Mouse (Mus musculus): ENCODE results near the gene Shc2. TPM values are rescaled to one million over a fixed set of nuclear protein-coding genes. Genes with fewer than 3 reads are reported as not detected.
A peak's percentile ranks its signal among the peaks of the same experiment; 100 is the strongest.

The Shc2 gene
- total RNA-seq, 2 experiments from 2014 or later = 49.8 to 50.3 TPM

DNA sequence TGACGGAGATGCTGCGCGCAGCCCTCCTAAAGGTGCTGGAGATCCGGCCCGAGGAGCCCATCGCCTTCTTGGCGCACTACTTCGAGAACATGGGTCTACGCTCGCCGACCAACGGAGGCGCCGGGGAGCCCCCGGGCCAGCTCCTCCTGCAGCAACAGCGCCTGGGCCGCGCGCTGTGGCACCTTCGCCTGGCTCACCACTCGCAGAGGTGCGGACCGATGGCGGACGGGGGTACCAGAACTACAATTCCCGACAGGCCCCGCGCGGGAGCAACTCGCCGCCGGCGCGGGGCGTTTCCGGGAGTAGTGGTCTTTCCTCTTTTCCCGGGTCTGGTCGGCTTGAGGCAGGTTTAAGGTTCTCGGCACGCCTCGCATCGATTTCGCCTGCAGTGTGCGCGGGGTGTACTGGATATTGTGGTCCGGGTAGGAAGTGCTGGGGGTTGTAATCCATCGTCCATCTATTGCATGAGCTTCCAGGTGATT, 31.9 kb upstream of the Shc2 start:
- peak; percentile 77 to 82 for DNase-seq (ENCODE audit: low spot score in 2 of 2)
- intact Hi-C loops (cut with DNase I) = loop anchor here (2.0 kb wide), 1 partner anchor 75 kb away; no protein-coding TSS in a partner anchor

DNA sequence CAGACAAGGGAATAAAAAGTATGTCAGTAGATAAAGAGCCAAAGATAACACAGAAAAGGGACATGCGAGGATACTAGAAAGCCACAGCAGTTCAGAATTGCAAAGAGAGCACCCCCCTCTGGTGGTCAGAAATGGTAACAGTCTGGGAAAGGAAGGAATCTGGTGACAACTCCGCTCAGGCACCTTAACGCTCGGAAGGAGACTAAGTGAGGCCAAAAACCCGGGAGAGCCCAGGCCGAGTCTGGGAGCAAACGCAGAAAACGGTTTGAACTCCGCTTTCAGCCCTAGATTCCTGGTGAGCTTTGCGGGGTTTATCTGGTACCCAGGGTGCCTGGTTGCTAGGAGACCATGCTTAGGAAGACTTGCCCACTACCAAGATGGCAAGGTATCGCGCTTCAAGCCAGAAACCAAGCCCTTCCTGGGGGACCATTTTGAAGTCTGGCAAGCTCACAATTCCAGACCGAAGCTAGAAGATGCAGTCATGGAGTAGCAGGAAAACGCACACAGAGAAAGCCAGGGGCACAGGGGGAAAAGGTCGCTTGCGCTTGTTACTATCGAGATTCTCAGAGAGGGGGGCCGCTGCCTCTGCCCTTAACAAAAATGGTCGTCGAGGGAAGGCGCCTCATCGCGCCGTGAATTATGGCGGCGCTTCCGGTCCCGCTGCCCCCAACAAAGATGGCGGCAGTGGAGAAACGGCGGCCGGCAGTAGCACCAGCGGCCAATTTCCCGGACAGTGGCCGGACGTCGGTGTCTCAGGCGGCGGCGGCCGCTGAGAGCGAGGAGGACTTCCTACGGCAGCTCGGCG, 31.3 kb upstream of the Shc2 start, which contains the start of gene Tpgs1:
TSS of gene Tpgs1 (plus strand) at position 599 of the 805 bp plus-strand sequence.
- intact Hi-C loops (cut with DNase I) = loop anchor here (2.0 kb wide), 1 partner anchor 74 kb away; no protein-coding TSS in a partner anchor
- peak; percentile 93 to 96 for DNase-seq (ENCODE audit: low spot score in 2 of 2)

DNA sequence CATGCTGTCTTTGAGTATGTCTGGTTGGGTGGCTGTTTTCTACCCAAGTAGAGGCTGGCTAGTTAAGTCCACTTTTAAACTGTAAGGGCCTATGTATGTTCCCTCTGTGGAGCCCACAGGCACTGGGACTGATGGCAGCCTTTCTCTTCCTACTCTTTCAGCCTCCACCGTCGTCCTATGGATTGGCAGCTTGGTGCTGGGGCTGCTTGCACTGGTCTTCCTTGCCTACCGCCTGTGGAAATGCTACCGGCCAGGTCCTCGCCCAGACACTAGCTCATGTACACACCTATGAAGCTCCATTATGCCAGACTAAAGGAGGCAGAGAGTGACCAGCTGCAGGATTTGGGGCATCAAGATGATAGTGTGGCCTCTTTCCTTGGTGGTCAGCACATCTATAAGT, 30.4 kb upstream of the Shc2 start:
- no peak for DNase-seq (ENCODE audit: low spot score in 2 of 2)
- intact Hi-C loops (cut with DNase I) = loop anchor here (2.0 kb wide), 1 partner anchor 73 kb away; no protein-coding TSS in a partner anchor

DNA sequence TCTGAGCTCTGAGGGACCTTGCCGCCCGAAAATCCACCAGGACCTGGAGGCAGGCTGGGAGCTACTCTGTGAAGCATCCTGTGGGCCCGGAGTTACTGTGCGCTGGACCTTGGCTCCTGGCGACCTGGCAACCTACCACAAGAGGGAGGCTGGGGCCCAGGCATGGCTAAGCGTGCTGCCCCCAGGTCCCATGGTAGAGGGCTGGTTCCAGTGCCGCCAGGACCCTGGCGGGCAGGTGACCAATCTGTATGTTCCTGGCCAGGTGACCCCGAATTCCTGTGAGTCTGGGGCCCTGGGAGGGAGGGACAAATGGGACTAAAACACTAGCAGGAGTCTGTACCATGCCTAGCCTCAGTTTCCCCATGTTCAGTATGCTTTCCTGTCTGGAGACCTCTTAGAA, 28.8 kb upstream of the Shc2 start:
- no peak for DNase-seq (ENCODE audit: low spot score in 2 of 2)
- intact Hi-C loops (cut with DNase I) = no loop called here

DNA sequence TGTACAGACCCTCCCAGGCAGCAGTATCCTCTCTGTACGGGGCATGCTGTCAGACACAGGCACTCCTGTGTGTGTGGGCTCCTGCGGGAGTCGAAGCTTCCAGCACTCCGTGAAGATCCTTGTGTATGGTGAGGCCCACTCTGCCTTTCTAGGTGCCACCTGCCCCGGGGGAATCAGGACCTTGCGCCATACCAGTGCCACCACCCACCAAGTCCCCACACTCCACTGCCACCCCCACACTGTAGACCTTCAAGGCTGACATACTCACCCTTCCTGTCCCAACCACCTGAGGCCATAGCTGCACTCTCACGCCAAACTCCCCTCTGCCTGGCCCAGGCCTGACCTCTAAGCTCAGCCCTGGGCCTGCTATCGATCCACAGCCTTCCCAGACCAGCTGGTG, 27.3 kb upstream of the Shc2 start:
- no peak for DNase-seq (ENCODE audit: low spot score in 2 of 2)
- intact Hi-C loops (cut with DNase I) = no loop called here

DNA sequence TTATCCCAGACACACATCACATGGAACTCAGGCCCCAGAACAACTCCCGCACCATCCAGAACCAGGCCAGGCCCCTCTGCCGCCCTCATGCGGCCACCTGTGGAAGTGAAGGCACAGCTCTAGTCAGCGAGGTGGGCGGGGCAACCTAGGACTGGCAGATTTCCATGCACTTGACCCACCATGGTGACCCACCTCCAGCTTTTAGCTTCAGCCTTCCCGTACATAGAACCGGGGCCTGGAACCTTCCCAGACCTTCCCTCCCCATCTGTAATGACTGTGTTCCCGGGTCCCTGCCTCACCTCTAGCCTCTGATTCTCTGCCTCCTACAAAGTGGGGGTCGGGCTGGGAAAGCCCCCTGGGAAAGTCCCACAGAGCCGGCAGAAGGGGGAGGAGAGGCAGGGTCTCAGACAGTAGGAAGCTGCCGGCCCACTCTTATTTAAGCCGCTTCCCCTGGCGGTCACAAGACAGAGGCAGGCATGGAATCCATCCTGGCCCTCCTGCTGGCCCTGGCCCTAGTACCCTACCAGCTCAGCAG, 26.5 kb upstream of the Shc2 start, which contains the start of gene Madcam1:
TSS of gene Madcam1 (plus strand) at position 429 of the 535 bp plus-strand sequence.
- intact Hi-C loops (cut with DNase I) = no loop called here
- peak; percentile 69 to 78 for DNase-seq (ENCODE audit: low spot score in 2 of 2)

DNA sequence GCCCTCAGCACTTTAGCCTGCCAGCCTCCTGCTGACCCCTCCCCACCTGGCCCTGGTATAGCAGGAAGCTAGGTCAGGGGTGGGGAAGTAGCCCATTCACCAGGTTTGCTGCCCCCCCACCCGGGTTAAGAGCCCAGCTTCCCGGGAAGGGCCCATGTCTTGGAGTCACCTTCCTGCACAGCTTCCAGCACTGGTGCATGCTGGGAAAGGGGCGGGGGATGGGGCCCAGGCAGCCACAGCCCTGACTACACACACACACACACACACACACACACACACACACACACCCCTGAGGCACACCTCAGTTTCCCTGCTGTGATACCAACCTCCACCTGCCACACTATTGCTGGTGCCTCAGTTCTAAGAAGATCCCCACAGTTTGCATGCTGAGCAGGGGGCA, 24.1 kb upstream of the Shc2 start:
- no peak for DNase-seq (ENCODE audit: low spot score in 2 of 2)
- intact Hi-C loops (cut with DNase I) = no loop called here

DNA sequence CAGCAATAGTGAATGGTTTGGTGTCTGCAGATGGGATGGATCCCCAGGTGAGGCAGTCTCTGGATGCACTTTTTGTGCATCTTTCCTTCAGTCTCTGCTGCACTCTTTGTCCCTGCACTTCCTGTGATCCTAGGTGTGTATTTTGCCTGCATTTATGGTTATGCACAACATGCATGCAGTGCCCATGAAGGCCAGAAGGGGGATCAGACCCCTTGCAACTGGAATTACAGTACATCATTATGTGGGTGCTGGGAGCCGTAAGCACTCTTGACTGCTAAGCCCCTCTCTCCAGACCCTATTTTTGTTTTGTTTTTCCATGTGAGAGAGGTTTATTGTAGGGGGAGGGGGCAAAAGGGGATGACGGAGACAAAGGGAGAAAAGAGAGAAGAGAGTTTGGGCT, 22.6 kb upstream of the Shc2 start:
- intact Hi-C loops (cut with DNase I) = no loop called here
- no peak for DNase-seq (ENCODE audit: low spot score in 2 of 2)

DNA sequence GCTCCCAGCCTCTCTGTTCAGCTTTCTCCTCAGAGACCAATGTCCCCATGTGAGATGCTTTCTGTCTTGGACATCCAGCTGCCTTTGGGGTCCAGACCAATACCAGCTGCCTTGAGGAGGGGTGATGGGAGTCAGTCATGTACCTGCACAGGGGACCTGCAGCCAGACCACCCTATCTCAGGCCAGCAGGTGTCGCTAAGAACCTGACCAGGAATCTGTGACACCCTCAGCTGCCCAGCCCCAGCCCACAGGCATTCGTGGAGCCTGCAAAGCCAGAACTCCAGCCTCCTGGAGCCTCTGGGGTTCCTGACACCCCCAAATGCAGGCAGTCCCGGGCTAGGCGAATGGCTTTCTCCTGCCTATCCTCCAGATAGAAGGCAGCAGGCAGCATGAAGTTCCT, 21.1 kb upstream of the Shc2 start:
- intact Hi-C loops (cut with DNase I) = no loop called here
- DNase-seq (ENCODE audit: low spot score in 2 of 2) = no peak

DNA sequence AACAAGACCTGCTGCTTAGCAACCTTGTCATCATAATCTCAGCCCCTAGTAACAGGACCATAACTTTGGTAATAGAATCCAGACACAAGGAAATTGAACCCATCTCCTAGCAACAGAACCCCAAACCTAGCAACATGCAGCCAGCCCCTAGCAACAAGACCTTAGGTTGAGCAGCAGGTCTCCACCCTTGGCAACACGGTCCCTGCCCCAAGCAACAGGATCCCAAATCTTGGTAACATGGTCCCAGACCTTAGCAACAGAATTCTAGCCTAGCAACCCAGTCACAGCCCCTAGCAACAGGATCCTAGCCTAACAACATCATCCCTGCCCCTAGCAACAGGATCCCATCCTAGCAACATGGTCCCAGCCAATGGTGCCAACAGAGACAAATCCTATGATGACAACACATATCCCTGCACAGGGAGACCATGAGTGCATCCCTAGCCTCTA, 17.3 kb upstream of the Shc2 start:
- peak; percentile 54 to 80 for DNase-seq (ENCODE audit: low spot score in 2 of 2)
- intact Hi-C loops (cut with DNase I) = no loop called here

DNA sequence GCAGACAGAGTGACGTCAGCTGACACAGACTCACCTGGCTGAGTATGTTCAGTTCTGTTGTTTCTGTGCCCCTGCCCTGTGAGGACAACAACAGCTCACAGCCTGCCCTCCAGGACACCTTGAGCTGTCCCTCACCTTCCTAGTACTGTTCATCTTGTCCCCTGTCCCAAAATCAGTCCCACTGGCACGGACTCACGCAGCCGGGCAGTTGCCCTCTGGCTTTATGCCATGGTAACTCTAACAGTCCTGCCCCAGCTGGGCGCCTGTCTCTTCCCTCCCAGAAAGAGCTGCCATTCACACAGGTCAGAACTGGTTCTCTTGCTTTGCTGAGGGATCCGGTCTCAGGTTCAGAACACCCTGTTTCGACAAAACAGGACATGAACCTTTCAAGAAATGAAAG, 15.1 kb upstream of the Shc2 start:
- intact Hi-C loops (cut with DNase I) = no loop called here
- DNase-seq (ENCODE audit: low spot score in 2 of 2) = no peak

DNA sequence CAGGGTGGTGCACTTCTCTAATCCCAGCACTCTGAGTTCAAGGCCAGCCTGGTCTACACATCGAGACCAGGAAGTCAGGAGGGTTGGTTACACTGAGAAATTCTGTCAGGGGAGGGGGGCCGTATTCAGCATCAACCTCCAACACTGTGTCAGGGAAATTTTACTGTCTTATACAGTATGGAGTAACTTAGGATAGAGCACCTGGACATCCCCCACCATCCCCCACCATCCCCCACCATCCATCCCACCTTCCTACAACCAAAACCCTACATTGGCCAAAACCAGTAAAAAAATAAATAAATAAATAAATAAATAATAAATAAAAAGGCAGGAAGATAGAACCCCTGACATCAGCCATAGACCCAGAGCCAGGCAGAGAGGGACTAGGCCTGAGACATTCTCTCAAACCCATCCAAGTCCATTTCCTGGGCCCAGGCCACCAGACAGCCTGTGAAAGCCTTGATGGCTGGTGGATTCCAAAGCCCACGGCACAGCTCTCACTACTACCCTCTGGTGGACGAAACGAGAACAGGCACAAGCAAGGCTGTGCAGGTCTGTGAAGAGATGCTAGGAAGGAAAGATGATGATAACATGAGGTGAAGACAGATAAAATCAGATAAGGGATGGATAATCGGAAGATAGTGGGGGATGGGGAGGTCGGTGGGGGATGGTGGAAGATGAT, 11.5 kb upstream of the Shc2 start:
- intact Hi-C loops (cut with DNase I) = loop anchor here (1.0 kb wide), 1 partner anchor 54 kb away; no protein-coding TSS in a partner anchor
- peak; percentile 87 to 91 for DNase-seq (ENCODE audit: low spot score in 2 of 2)

DNA sequence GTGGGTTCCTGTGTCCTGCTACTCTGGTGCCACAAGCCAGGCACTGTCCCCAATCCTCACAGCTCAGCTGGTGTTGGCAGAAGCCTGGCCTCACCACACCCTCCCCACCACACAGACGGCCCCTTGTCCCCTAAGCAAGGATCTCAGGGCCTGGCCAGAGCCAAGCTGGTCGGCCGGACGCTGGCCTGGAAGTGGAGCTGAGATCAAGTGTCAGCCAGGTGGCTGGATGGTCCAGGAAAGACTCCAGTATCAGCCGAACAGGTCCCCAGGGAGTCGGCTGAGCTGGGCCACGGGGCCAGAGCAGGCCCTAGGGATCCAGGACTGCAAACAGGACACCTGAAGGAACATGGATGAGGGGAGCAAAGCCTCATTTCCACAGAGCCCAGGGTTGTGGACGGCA, 8.0 kb upstream of the Shc2 start, which contains the start of gene Odf3l2:
TSS of gene Odf3l2 (minus strand) at position 28 of the 400 bp plus-strand sequence.
- no peak for DNase-seq (ENCODE audit: low spot score in 2 of 2)
- intact Hi-C loops (cut with DNase I) = no loop called here

DNA sequence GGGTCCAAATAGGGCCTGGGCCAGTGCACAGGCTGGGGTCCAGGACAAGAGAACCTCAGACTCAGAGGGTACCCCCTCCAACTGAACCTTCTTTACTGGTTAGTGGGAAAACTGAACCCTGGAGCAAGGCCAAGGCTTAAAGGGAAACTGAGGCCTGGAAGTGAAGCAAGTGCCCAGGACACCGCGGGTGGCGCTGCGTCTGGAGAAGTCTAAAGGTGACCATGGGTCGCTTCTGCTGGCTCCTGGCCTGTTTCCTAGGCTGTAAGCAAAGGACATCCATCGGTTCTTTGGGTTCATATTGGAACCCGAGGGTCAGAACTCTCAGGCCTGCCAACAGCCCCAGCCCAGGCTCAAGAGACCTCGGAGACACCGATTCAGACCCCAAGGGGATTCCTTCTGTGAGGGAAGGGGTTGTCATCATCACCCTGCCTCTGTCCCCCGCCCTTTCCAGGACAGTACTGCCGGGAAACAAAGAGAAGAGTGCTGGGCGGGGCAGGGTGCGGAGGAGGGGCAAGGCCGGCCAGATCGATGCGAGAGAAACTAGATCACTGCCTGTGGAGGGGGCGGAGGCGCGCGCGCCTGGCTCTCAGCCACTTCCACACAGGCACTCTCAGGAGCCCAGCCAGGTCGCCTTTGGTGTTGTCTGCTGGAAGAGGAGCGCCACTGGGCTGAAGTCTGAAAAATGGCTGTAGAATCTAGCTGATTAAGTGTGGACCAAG, 927 bp upstream of the Shc2 start:
- intact Hi-C loops (cut with DNase I) = no loop called here
- DNase-seq (ENCODE audit: low spot score in 2 of 2) = peak; percentile 41 to 65

DNA sequence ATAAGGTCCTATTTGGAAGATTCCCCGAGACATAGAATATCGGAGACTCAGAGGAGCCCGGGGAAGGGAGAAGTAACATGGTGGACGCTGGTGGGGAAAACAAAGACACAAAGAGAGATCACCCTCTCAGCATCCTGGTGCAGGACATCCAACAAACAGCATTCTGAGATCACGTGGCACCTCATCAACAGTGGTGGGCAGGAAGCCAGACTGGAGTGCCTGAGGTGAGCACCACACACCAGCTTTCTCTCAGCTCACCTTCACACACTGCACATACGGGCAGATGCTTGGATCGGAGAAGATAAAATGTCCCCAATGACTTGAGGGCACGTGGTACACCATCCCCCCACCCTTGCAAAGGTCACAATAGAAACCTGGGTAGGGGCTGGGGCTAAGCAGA, 1.4 kb downstream of the Shc2 start:
- intact Hi-C loops (cut with DNase I) = no loop called here
- DNase-seq (ENCODE audit: low spot score in 2 of 2) = peak in 1 of 2 experiments; percentile 16

DNA sequence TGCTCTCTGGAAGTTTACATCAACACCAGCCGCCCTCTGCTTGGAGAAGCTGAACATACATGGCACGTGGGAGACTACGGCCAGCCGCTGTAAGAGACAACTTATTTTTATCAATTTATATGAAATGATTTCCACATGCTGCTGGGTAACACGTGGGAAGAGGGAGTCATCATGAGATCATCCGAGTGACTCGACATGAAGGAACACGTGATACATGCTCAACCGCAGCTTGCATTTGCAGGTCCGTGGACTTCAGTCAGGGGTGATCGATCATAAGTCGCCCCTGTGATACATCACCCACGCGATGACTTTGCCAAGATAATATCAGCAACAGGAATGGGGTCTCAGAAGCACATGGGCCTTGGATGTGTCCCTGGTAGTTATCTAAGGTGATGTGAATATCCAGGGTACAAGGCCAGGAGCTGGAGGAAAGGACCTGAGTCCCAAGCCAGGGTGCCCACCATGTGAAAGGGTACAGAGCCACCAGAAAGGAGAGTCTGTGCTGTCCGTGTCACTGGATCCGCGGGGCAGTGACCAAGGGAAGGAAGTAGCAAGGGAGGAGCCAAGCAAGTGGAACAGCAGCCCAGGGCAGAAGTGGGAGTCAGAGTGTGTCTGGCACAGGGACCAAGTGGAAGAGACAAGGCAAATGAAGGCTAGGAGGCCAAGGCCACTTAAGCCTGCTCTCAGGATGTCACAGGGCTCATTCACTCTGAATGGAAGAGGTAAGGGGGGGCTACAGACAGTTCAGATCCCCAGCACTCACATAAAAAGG, 4.5 kb downstream of the Shc2 start:
- intact Hi-C loops (cut with DNase I) = no loop called here
- peak in 1 of 2 experiments; percentile 15 for DNase-seq (ENCODE audit: low spot score in 2 of 2)

DNA sequence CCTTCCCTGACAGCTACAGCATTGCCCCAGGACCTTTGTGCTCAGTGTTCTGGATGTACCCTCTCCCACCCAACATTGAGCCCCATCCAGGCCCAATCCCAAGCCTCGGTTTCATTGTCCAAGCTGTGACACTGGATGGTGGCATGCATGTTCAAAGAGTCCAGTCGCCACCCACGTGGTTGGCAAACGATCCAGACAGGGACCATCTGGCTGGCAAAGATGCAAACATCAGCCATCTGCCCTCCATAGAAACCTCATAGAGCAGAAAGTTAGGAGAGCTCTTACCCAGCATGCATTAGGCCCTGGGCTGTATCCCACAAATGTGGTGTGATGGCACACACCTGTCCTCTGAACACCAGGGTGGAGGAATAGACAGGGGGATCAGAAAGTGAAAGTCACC, 6.3 kb downstream of the Shc2 start:
- intact Hi-C loops (cut with DNase I) = no loop called here
- peak; percentile 63 to 88 for DNase-seq (ENCODE audit: low spot score in 2 of 2)

DNA sequence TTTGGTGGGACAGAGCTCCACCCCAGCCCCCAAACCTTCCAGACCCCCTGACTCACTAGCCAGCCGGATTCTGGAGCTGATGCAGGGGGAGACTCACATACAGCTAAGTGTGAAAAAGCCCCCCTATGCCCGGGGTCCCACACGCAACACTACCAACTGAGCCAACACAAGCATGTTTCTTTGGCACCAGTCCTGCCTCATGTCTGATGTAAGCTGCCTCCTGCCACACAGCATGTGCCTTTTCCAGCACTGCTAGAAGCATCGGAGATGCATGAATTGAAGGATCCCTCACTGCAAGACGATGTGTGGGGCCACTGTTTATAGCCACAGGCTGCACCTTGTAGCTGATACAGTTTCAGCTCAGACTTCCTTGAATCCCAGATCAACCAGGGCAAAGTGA, 9.3 kb downstream of the Shc2 start:
- intact Hi-C loops (cut with DNase I) = no loop called here
- DNase-seq (ENCODE audit: low spot score in 2 of 2) = no peak

DNA sequence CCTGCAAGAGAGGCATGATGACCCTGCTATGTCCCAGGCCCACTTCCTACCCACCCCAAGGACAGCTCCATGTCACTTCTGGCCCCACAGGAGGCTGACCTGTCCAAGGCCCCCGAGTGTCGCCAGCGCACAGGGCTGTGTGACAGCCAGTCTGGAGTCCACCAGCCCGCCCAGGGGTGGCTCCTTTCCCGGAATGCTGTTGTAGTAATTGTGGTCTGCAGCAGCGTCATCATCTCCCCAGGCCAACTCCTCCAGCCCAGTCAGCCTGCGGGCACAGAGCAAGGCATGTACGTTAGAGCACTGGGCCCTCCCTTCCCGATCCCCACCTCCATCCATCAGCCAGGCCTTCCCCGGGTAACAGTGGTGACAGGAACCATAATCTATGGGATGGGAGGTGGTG, 11.6 kb downstream of the Shc2 start:
- intact Hi-C loops (cut with DNase I) = no loop called here
- peak in 1 of 2 experiments; percentile 4 for DNase-seq (ENCODE audit: low spot score in 2 of 2)

Data from left cerebral cortex, postnatal 14 days (tissue).